Mouse (Mus musculus): ENCODE results near the gene Ralgapa2.

GRCm38 (mm10) chr2:146331894-146332476, 180.2 kb downstream of the Ralgapa2 start:
- TF ChIP-seq CTCF (IDR thresholded peaks at IDR 0.05 in 2 of 3, conservative IDR thresholded peaks at IDR 0.05 in 1 of 3; ENCODE audit: control insufficient read depth in 1 of 3, insufficient read depth in 1 of 3, low read depth in 2 of 3, low read length in 3 of 3, poor library complexity in 1 of 3, severe bottlenecking in 1 of 3) (no peak), MAZ (IDR thresholded peaks at IDR 0.05; ENCODE audit: low read depth, low read length) (no peak), EP300 (IDR thresholded peaks at IDR 0.05; ENCODE audit: low read depth in 1 of 2, low read length in 2 of 2) (no peak), UBTF (IDR thresholded peaks at IDR 0.05; ENCODE audit: borderline replicate concordance, insufficient read depth, low read depth, low read length) (no peak), TAL1 (IDR thresholded peaks at IDR 0.05; ENCODE audit: low read length) (no peak), POLR2AphosphoS5 (IDR thresholded peaks at IDR 0.05; ENCODE audit: borderline replicate concordance, low read depth, low read length) (no peak), GABPA (IDR thresholded peaks at IDR 0.05; ENCODE audit: low read depth, low read length) (no peak), TCF12 (IDR thresholded peaks at IDR 0.05; ENCODE audit: low read depth, low read length) (no peak), CHD1 (IDR thresholded peaks at IDR 0.05; ENCODE audit: low read depth, low read length) (no peak), JUND (IDR thresholded peaks at IDR 0.05; ENCODE audit: low read depth, low read length) (no peak)
